Mouse (Mus musculus): ENCODE data around the gene Cpt1b. TPM values are rescaled to one million over a fixed set of nuclear protein-coding genes. Genes with fewer than 3 reads are reported as not detected.

The Cpt1b gene
- polyA plus RNA-seq, 1 experiment from 2014 or later: 1.7 TPM

DNA sequence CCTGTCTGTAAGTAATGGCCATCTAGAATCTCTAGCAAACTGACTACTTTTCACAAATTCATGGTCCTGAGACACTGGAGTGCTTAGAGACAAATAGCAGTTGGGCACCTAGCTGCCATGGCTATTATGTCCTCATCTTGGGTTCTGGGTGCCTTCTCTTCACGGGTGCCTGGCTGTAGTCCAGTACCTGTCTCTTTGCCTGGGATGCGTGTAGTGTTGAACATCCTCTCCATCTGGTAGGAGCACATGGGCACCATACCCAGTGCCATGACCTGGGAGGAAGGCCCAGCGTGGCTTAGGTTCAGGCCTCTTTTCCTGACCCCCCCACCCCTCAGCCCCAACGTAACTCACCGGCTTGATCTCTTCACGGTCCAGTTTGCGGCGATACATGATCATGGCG, 3.7 kb downstream of the Cpt1b start:
- ChIA-PET CTCF (no interaction called here), POLR2A (no interaction called here)
- H3K27me3 ChIP-seq: no peaks in the 10 kb centered on the region
- DNase-seq (ENCODE audit: low read depth, low spot score) (no peak), ATAC-seq (no peak)
- in situ Hi-C loops (cut with MboI; ENCODE audit: low pct_unique_long_range_greater_than_20kb): no loop called here
- no peak for TF ChIP-seq CTCF (IDR thresholded peaks at IDR 0.05)

DNA sequence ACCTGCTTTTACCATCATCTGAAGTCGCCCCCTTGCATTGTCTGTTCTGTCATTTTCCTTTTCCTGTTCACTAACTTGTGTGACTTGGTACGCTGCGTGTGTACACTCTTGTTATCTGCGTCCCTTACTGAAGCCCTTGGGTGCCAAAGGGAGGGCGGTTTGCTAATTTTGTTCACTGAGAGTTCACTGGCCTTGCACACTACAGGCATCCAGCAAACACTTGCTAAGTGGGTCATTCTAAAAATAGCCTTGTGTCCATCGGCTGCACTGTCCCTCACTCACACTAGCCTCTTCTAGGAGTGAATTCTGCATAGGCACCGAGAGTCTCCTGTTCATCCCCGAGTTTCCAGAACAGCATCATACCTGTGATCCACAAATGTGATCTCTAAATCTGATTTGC, 10.4 kb downstream of the Cpt1b start:
- ATAC-seq: no peak
- no peak for DNase-seq (ENCODE audit: low read depth, low spot score)
- CTCF ChIA-PET: interaction anchor here (0.8 to 2.0 kb wide), 2 partner anchors 18 to 23 kb away, joined by 3 to 6 read pairs; no protein-coding TSS in a partner anchor
- in situ Hi-C loops (cut with MboI; ENCODE audit: low pct_unique_long_range_greater_than_20kb): no loop called here
- no peak for TF ChIP-seq CTCF (IDR thresholded peaks at IDR 0.05)
- H3K27me3 ChIP-seq: no peaks in the 10 kb centered on the region
- POLR2A ChIA-PET: no interaction called here

DNA sequence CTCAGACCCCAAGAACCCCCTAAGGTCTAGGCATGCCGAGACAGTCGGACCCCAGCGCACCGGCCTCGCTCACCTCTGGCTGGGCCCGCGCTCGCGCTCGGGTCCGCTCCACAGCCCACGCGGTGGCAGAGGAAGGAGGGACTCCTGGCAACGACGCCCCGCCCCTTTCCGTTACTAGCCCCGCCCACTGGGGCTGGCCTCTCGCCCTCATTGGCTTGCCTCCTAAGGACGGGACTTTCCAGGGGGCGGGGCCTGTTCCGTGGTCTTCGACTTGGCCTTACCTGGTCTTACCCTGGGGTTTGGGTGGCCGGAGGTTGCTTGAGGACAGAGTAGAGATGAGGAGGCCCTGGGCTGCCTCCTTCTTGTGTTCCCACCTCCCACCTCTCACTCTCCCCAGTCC, 15.5 kb downstream of the Cpt1b start, which contains the start of gene Syce3:
Gene Syce3, minus strand, starts transcription at position 386 of the 400 bp plus-strand sequence.
- ATAC-seq (no peak), DNase-seq (ENCODE audit: low read depth, low spot score) (no peak)
- no peak for TF ChIP-seq CTCF (IDR thresholded peaks at IDR 0.05)
- in situ Hi-C loops (cut with MboI; ENCODE audit: low pct_unique_long_range_greater_than_20kb): no loop called here
- ChIA-PET POLR2A (no interaction called here), CTCF (no interaction called here)
- no peaks in the 10 kb centered on the region for H3K27me3 ChIP-seq

DNA sequence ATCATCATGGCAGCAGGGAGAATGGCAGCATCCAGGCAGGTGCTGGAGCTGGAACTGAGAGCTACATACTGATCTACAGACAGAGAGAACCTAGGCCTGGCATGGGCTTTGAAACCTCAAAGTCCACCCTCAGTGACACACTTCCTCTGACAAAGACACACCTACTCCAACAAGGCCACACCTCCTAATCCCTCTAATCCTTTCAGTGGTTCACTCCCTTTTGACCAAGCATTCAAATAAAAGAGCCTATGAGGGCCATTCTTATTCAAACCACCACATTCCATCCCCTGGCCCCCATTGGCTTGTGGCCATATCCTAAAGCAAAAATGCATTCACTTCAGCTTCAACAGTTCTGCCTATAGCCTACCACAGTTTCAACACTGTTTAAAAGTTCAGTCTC, 19.0 kb downstream of the Cpt1b start:
- ChIA-PET POLR2A (no interaction called here), CTCF (no interaction called here)
- ATAC-seq: no peak
- in situ Hi-C loops (cut with MboI; ENCODE audit: low pct_unique_long_range_greater_than_20kb): no loop called here
- no peak for DNase-seq (ENCODE audit: low read depth, low spot score)
- peaks cover 12% of the 10 kb centered on the region for H3K27me3 ChIP-seq
- TF ChIP-seq CTCF (IDR thresholded peaks at IDR 0.05): no peak

DNA sequence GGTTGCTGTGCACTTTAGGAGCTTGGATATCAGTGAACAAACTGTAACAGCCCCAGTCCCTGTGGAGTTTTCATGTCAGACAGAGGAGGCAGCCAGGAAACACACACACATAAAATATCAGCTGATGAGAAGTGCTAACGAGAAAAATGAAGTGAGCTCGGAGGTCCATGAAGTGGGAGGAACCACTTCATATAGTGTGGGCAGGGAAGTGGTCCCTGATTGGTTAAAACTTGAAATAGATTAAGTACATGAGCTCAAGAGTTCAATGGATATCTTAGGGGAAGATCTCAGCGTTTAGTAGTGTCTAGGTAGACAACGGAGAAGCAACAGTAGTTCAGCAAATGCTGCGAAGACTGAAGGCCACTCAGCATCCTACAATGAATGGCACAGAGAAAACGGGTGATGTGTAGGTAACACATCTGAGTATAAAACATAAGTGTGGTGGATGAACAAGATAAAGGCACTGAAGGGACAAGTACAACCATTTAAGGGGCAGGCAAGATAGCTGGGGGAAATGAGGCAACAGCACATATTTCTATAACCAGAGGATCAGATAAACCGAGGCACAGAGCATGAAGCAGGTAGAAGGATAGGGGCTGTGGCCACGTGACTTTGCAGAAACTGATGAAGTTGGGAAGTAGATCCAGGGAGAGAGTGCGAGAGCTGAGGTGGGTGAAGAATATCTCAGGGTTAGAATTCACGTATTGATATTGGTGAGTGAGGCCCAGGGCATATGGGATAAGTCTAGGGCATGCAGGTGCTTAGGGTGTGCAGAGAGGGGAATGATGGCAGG, 20.6 kb downstream of the Cpt1b start:
- H3K27me3 ChIP-seq: peaks cover 20% of the 10 kb centered on the region
- CTCF ChIA-PET: no interaction called here
- POLR2A ChIA-PET: no interaction called here
- no peak for TF ChIP-seq CTCF (IDR thresholded peaks at IDR 0.05)
- DNase-seq (ENCODE audit: low read depth, low spot score) (no peak), ATAC-seq (no peak)
- in situ Hi-C loops (cut with MboI; ENCODE audit: low pct_unique_long_range_greater_than_20kb): no loop called here

DNA sequence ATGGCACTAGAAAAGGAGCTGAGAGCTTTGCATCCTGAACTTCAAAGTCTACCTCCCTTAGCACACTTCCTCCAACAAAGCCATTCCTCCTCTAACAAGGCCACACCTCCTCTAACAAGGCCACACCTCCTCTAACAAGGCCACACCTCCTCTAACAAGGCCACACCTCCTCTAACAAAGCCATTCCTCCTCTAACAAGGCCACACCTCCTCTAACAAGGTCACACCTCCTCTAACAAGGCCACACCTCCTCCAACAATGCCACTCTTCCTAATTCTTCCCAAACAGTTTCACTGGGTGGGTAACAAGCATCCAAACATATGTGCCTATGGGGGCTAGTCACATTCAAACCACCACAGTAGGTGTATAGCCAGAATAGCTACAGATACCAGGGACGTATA, 23.2 kb downstream of the Cpt1b start:
- no peak for TF ChIP-seq CTCF (IDR thresholded peaks at IDR 0.05)

DNA sequence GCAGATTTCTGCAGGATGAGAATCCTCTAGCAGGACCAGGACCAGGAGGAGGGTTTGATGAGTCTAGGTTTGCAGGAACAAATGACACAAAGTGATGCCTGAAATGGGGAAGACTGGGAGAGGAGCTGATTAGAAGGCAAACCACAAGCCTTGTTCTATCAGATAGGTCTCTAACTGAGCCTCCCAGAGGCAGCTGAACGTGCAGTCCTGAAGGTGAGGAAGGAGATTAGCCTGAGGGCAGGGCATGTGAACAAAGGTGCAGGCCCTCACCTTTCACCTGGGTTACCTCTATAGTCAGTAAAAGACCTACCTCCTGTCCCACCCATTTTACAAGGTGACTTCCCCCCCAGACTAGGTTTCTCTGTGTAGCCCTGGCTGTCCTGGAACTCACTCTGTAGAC, 25.9 kb downstream of the Cpt1b start:
- ATAC-seq (no peak), DNase-seq (ENCODE audit: low read depth, low spot score) (no peak)
- ChIA-PET CTCF (interaction anchor here (1.2 kb wide), 1 partner anchor 20 kb away, joined by 3 read pairs; no protein-coding TSS in a partner anchor), POLR2A (interaction anchor here (1.0 kb wide), 1 partner anchor 9 kb away, joined by 3 read pairs; no protein-coding TSS in a partner anchor)
- TF ChIP-seq CTCF (IDR thresholded peaks at IDR 0.05): no peak
- in situ Hi-C loops (cut with MboI; ENCODE audit: low pct_unique_long_range_greater_than_20kb): no loop called here
- peaks cover 40% of the 10 kb centered on the region for H3K27me3 ChIP-seq

More for the DNA sequence above, 23.2 kb downstream of the Cpt1b start:
- H3K27me3 ChIP-seq: peaks cover 25% of the 10 kb centered on the region
- in situ Hi-C loops (cut with MboI; ENCODE audit: low pct_unique_long_range_greater_than_20kb): no loop called here
- no peak for ATAC-seq
- ChIA-PET CTCF (no interaction called here), POLR2A (no interaction called here)
- DNase-seq (ENCODE audit: low read depth, low spot score): no peak

DNA sequence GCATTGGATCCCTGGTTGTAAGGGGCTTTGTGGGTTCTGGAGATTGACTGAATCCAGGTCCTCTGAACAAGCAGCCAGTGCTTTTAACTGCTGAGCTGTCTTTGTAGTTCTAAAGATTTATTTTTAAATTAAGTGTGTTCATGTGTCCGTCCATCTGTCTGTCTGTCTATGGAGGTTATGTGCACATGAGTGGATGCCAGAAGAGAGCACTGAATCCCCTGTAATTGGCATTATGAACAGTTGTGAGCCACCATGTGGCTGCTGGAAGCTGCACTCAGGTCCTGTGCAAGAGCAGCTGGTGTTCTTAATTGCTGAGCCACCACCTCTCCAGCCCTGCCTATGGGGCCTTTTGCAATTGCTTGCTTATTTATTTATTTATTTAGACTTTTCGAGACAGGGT, 27.5 kb downstream of the Cpt1b start:
- in situ Hi-C loops (cut with MboI; ENCODE audit: low pct_unique_long_range_greater_than_20kb): no loop called here
- ATAC-seq (no peak), DNase-seq (ENCODE audit: low read depth, low spot score) (no peak)
- POLR2A ChIA-PET: no interaction called here
- CTCF ChIA-PET: interaction anchor here (1.8 kb wide), 1 partner anchor 16 kb away, joined by 6 read pairs; no protein-coding TSS in a partner anchor
- H3K27me3 ChIP-seq: peaks cover 43% of the 10 kb centered on the region
- no peak for TF ChIP-seq CTCF (IDR thresholded peaks at IDR 0.05)

DNA sequence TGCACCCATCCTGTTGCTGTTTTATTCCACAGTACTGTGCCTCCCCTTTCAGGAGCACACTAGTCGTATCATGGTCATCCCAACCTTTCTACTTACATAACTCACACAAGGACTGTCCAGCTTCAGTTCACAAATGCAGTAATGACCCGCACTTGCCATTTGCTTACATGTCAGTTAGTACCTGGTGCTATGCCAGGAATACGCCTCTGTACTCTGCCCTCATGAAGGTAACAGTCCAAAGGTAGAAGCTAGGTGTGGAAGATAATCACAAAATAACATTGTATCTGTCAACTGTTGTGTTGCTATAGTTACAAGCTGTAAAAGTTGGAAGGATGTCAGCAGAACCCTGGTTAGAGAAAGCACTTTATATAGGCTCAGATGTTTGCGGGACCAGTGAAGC, 28.8 kb downstream of the Cpt1b start:
- no peak for TF ChIP-seq CTCF (IDR thresholded peaks at IDR 0.05)
- peaks cover 43% of the 10 kb centered on the region for H3K27me3 ChIP-seq
- ChIA-PET CTCF (interaction anchor here (1.8 kb wide), 1 partner anchor 17 kb away, joined by 6 read pairs; no protein-coding TSS in a partner anchor), POLR2A (no interaction called here)
- in situ Hi-C loops (cut with MboI; ENCODE audit: low pct_unique_long_range_greater_than_20kb): no loop called here
- ATAC-seq (no peak), DNase-seq (ENCODE audit: low read depth, low spot score) (no peak)

DNA sequence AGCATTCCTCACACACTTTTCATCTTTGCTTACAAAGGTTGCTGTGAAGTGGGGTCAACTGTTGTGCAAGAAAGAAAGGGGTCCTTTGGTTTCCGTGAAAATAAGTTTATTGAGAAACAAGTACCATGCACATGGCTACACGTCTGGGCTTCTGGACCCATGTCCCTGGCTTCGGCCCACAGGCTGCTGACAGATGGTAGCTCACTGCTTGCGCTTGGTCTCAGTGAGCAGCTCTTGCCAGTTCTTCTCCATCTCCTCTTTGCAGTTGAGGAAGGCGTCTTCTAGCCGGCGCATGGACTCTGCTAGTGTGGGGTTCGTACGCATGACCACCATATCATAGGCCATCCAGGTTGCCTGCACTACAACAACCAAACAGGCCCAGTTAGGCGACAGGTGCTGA, 35.6 kb downstream of the Cpt1b start:
- TF ChIP-seq CTCF (IDR thresholded peaks at IDR 0.05): no peak
- no peak for ATAC-seq
- no peak for DNase-seq (ENCODE audit: low read depth, low spot score)
- in situ Hi-C loops (cut with MboI; ENCODE audit: low pct_unique_long_range_greater_than_20kb): no loop called here
- POLR2A ChIA-PET: no interaction called here
- H3K27me3 ChIP-seq: peaks cover 52% of the 10 kb centered on the region
- CTCF ChIA-PET: interaction anchor here (1.0 kb wide), 2 partner anchors 40 to 61 kb away, joined by 3 read pairs; partner anchors contain the start of genes C730034F03Rik, Chkb and Gm44502

DNA sequence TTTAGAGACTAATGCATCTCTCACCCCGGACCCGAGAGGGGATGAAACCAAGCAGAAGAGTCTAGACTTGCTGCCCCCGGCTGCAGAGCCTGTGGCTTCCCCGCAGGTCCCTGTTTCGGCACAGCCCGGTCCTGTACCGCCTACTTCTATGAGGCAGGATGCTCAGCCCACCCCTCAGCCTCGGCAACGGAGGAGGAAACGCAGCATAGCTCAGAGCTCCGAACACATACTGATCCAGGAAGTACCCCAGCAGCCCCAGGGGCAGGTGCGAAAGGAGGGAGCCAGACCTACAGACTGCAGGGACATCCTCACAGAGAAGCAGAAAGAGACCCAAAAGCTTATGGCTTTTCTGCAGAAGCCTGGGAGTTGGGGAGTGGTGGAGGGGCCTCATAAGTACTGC, 38.5 kb downstream of the Cpt1b start:
- no peak for TF ChIP-seq CTCF (IDR thresholded peaks at IDR 0.05)

More for the DNA sequence above, 38.5 kb downstream of the Cpt1b start:
- ChIA-PET CTCF (no interaction called here), POLR2A (no interaction called here)
- ATAC-seq (no peak), DNase-seq (ENCODE audit: low read depth, low spot score) (no peak)
- peaks cover 56% of the 10 kb centered on the region for H3K27me3 ChIP-seq
- in situ Hi-C loops (cut with MboI; ENCODE audit: low pct_unique_long_range_greater_than_20kb): no loop called here

Data from Patski (cell line).